In the genomic region with DNA sequence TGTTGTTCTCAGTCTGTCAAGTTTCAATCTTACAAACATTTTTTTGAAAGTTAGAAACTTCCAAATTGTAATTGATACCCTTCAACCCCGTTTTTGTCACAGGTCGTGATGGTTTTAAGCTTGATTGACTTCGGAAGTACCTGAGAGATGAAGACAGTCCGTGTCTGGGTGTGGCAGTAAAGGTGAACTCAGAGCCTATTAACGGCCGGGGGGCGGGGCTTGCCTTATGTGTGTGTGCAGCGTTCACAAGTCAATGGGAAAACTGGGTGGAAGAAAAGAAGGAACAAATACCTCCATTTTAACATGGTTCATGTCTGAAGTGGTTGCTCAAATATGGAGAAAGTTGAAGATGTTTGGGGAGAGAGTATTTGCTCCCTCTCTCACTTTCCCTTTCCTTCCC, we compare ENCODE assay signal across 24 mouse cellular contexts. TPM values are rescaled to one million over a fixed set of nuclear protein-coding genes. Genes with fewer than 3 reads are reported as not detected.
DNase-seq lines count a peak whose midpoint lies in the region; ATAC-seq and TF ChIP-seq lines count a peak whose summit lies in the region.
"Had no signal": no experiment of that assay in that cellular context is flagged by ENCODE, and none has a peak within 500 bp of the region (broad histone marks: within the 10 kb centered on the region; RNA-seq: fewer than 3 reads in every experiment).

No protein-coding gene starts in this region.

- no peak for TF ChIP-seq EP300 in heart, postnatal 0 days (IDR thresholded peaks at IDR 0.05; ENCODE audit: low read depth)

- H3K36me3 ChIP-seq in heart, embryonic 11.5 days (ENCODE audit: control insufficient read depth, insufficient read depth, low read length): no peaks in the 10 kb centered on the region
- no peaks in the 10 kb centered on the region for H3K36me3 ChIP-seq in heart, postnatal 0 days (replicated peaks; ENCODE audit: control insufficient read depth, insufficient read depth, low read length)
- no peaks in the 10 kb centered on the region for H3K36me3 ChIP-seq in testis, adult 2 months (ENCODE audit: control insufficient read depth, insufficient read depth, low read length)
- H3K36me3 ChIP-seq in small intestine, adult 2 months (ENCODE audit: control insufficient read depth, insufficient read depth, low read length): no peaks in the 10 kb centered on the region
- H3K36me3 ChIP-seq: embryonic facial prominence, embryonic 12.5 days; forebrain, embryonic 12.5 days; hindbrain, embryonic 15.5 days; limb, embryonic 13.5 days; liver, embryonic 15.5 days; midbrain, embryonic 12.5 days; neural tube, embryonic 15.5 days had no signal

- ATAC-seq in heart, embryonic 11.5 days (replicated peaks; ENCODE audit: insufficient number of reproducible peaks, low FRiP score, low TSS enrichment): no peak
- ATAC-seq in heart, postnatal 0 days (ENCODE audit: insufficient read depth, low read depth): no peak
- ATAC-seq: CD4-positive, CD25-positive, alpha-beta regulatory T cell, adult 4 months had no signal

- no peak overlapping the region for H3K4me3 ChIP-seq in heart, embryonic 11.5 days (ENCODE audit: low read depth, low read length)
- no peak overlapping the region for H3K4me3 ChIP-seq in heart, postnatal 0 days (ENCODE audit: low read depth, low read length)
- peak overlapping the region; percentile 83 for H3K4me3 ChIP-seq in testis, adult 2 months (ENCODE audit: control insufficient read depth, low read depth, low read length)
- peak overlapping the region; percentile 23; the same call in 1 of the 2 replicates for H3K4me3 ChIP-seq in small intestine, adult 2 months (ENCODE audit: low read depth, low read length)
- H3K4me3 ChIP-seq: embryonic facial prominence, embryonic 12.5 days; forebrain, embryonic 12.5 days; hindbrain, embryonic 15.5 days; limb, embryonic 13.5 days; liver, embryonic 15.5 days; midbrain, embryonic 12.5 days; neural tube, embryonic 15.5 days had no signal

- TF ChIP-seq CTCF in heart, postnatal 0 days (IDR thresholded peaks at IDR 0.05; ENCODE audit: low read depth): no peak
- no peak for TF ChIP-seq CTCF in testis, adult 2 months (IDR thresholded peaks at IDR 0.05; ENCODE audit: control insufficient read depth, insufficient read depth, insufficient replicate concordance, low read depth, low read length)
- TF ChIP-seq CTCF in small intestine, adult 2 months (IDR thresholded peaks at IDR 0.05; ENCODE audit: extremely low read depth, insufficient read length, insufficient replicate concordance, low read depth, low read length): no peak

- no peaks in the 10 kb centered on the region for H3K27me3 ChIP-seq in heart, embryonic 11.5 days (ENCODE audit: control insufficient read depth, insufficient read depth, low read length)
- no peaks in the 10 kb centered on the region for H3K27me3 ChIP-seq in heart, postnatal 0 days (ENCODE audit: control insufficient read depth, insufficient read depth, low read length)
- no peaks in the 10 kb centered on the region for H3K27me3 ChIP-seq in testis, adult 2 months (ENCODE audit: control insufficient read depth, insufficient read depth, low read length)
- no peaks in the 10 kb centered on the region for H3K27me3 ChIP-seq in small intestine, adult 2 months (ENCODE audit: control insufficient read depth, insufficient read depth, low read length)
- H3K27me3 ChIP-seq: embryonic facial prominence, embryonic 12.5 days; forebrain, embryonic 12.5 days; hindbrain, embryonic 15.5 days; limb, embryonic 13.5 days; liver, embryonic 15.5 days; midbrain, embryonic 12.5 days; neural tube, embryonic 15.5 days had no signal

- intact Hi-C loops in heart, postnatal 14 days (cut with DNase I): no loop called here

- no peaks in the 10 kb centered on the region for H3K9me3 ChIP-seq in heart, embryonic 11.5 days (replicated peaks; ENCODE audit: control insufficient read depth, low read length)
- no peaks in the 10 kb centered on the region for H3K9me3 ChIP-seq in heart, postnatal 0 days (replicated peaks; ENCODE audit: control insufficient read depth, low read length)
- H3K9me3 ChIP-seq: embryonic facial prominence, embryonic 12.5 days; forebrain, embryonic 12.5 days; hindbrain, embryonic 15.5 days; limb, embryonic 13.5 days; liver, embryonic 15.5 days; midbrain, embryonic 12.5 days; neural tube, embryonic 15.5 days had no signal

- no peak for TF ChIP-seq POLR2A in testis, adult 2 months (IDR thresholded peaks at IDR 0.05; ENCODE audit: control insufficient read depth, low read depth, low read length)
- TF ChIP-seq POLR2A in small intestine, adult 2 months (IDR thresholded peaks at IDR 0.05; ENCODE audit: low read depth, low read length): no peak

- no peak overlapping the region for H3K27ac ChIP-seq in heart, embryonic 11.5 days (ENCODE audit: low read depth, low read length)
- no peak overlapping the region for H3K27ac ChIP-seq in heart, postnatal 0 days (ENCODE audit: low read depth)
- H3K27ac ChIP-seq in testis, adult 2 months (ENCODE audit: control insufficient read depth, insufficient read depth, low read depth, low read length): no peak overlapping the region
- no peak overlapping the region for H3K27ac ChIP-seq in small intestine, adult 2 months (ENCODE audit: insufficient read depth, low read depth, low read length)
- H3K27ac ChIP-seq: embryonic facial prominence, embryonic 12.5 days; forebrain, embryonic 12.5 days; hindbrain, embryonic 15.5 days; limb, embryonic 13.5 days; liver, embryonic 15.5 days; midbrain, embryonic 12.5 days; neural tube, embryonic 15.5 days had no signal

- no peaks in the 10 kb centered on the region for H3K4me1 ChIP-seq in heart, embryonic 11.5 days (ENCODE audit: control insufficient read depth, insufficient read depth, low read length)
- no peaks in the 10 kb centered on the region for H3K4me1 ChIP-seq in heart, postnatal 0 days (ENCODE audit: control insufficient read depth, insufficient read depth)
- H3K4me1 ChIP-seq in testis, adult 2 months (ENCODE audit: control insufficient read depth, insufficient read depth, low read length): no peaks in the 10 kb centered on the region; the same call in none of the 2 replicates
- H3K4me1 ChIP-seq in small intestine, adult 2 months (ENCODE audit: control insufficient read depth, insufficient read depth, insufficient read length, low read length): 0 out of 2 replicates have a peak, but pooled peaks cover 1% of the 10 kb centered on the region
- H3K4me1 ChIP-seq: forebrain, embryonic 12.5 days; hindbrain, embryonic 15.5 days; limb, embryonic 13.5 days; liver, embryonic 15.5 days; midbrain, embryonic 12.5 days; neural tube, embryonic 15.5 days had no signal

- H3K4me2 ChIP-seq in heart, embryonic 11.5 days: peak overlapping the region; percentile 35
- H3K4me2 ChIP-seq in heart, postnatal 0 days (ENCODE audit: low read depth, low read length): peak overlapping the region; percentile 30; the same call in 1 of the 2 replicates
- H3K4me2 ChIP-seq: embryonic facial prominence, embryonic 12.5 days; forebrain, embryonic 12.5 days; hindbrain, embryonic 15.5 days; limb, embryonic 13.5 days; midbrain, embryonic 12.5 days; neural tube, embryonic 15.5 days had no signal

- H3K9ac ChIP-seq in heart, embryonic 11.5 days (ENCODE audit: low read depth, low read length): no peak overlapping the region
- no peak overlapping the region for H3K9ac ChIP-seq in heart, postnatal 0 days (replicated peaks; ENCODE audit: low read depth, low read length)
- H3K9ac ChIP-seq: embryonic facial prominence, embryonic 12.5 days; forebrain, embryonic 12.5 days; hindbrain, embryonic 15.5 days; limb, embryonic 13.5 days; liver, embryonic 15.5 days; midbrain, embryonic 12.5 days; neural tube, embryonic 15.5 days had no signal

- 57% methylated on average over 8 of the region's 8 CpGs for WGBS in heart, embryonic 11.5 days (ENCODE audit: insufficient replicate concordance)
- 68% methylated on average over 8 of the region's 8 CpGs for WGBS in heart, postnatal 0 days
- 30% methylated on average over 8 of the region's 8 CpGs for WGBS in small intestine, adult 2 months

- no peak for DNase-seq in heart, adult 9 months (ENCODE audit: low spot score in 2 of 2)
- no peak for DNase-seq in heart, postnatal 0 days (ENCODE audit: low spot score)
- no peak for DNase-seq in heart, postnatal 14 days
- no peak for DNase-seq in testis, postnatal 14 days (ENCODE audit: low spot score)
- no peak for DNase-seq in ovary, postnatal 14 days (ENCODE audit: low spot score)
- DNase-seq: cerebellum, adult 2 months; cerebellum, postnatal 25 days; gastrocnemius, postnatal 36 days; kidney, adult 9 months; kidney, postnatal 25 days; lung, postnatal 14 days; spleen, adult 18-20 months; thymus, postnatal 25 days had no signal

RNA-seq across cellular contexts. Expression of a gene that starts 35.8 kb away (rescaled TPM):
- polyA plus RNA-seq in heart, embryonic 11.5 days (2014; fragmentation: Nextera tagmentation; extraction: Ambion mirVana): 20.6 and 21.6 TPM in 2 replicates
- total RNA-seq in heart, postnatal 0 days (2014; rRNA removed; ENCODE audit: low replicate concordance): 4.0 and 17.6 TPM in 2 replicates
- polyA plus RNA-seq in heart, postnatal 0 days (2015; fragmentation: Nextera tagmentation; extraction: Ambion mirVana): 11.2 and 12.2 TPM in 2 replicates
- total RNA-seq in heart, postnatal 14 days (2021): 10 to 100 TPM; 11.0 to 11.6 TPM
- 39.7 and 40.1 TPM in 2 replicates for polyA plus RNA-seq in testis, adult 2 months (2012; rRNA removed)
- polyA plus RNA-seq in small intestine, adult 2 months (2012; rRNA removed): 8.8 and 18.5 TPM in 2 replicates

Comparison
In these comparisons a context has a peak if more than half of its experiments do, and no peak if none do; other contexts are left out.
1. H3K4me3 ChIP-seq: peak in testis, adult 2 months (single experiment) and small intestine, adult 2 months (single experiment); none in heart, embryonic 11.5 days (single experiment) and heart, postnatal 0 days (single experiment).